Mouse (Mus musculus): Measurements from ENCODE around the gene Rnf24.

DNA sequence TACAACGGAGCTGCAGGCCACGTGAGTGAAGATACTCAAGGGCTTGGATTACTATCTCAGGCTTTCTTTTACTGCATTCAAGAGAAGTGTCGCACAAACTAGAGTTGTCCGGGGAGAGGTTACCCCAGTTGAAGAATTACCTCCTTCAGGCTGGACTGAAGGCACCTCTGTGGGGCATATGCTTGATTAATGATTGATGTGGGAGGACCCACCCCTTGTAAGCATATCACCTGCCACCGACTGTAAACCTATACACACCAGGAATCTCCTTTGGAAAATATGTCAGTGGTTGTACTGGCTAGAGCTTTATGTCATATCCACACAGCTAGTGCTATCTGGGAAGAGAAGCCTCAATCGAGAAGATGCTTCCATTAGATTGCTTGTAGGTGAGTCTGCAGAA lies 1.4 kb upstream of the Rnf24 start:
- TF ChIP-seq CTCF (IDR thresholded peaks at IDR 0.05; ENCODE audit: insufficient read depth, low read length): no peak
- no peak for TF ChIP-seq POLR2A (IDR thresholded peaks at IDR 0.05; ENCODE audit: borderline replicate concordance, extremely low read depth, low read depth, low read length)
